Comparison of ENCODE assay signal across 25 mouse cellular contexts in genomic region chr1:177707571-177707970, GRCm38 (mm10). TPM values are rescaled to one million over a fixed set of nuclear protein-coding genes. Genes with fewer than 3 reads are reported as not detected.
DNase-seq lines count a peak whose midpoint lies in the region; ATAC-seq and TF ChIP-seq lines count a peak whose summit lies in the region.
"Had no signal": no experiment of that assay in that cellular context is flagged by ENCODE, and none has a peak within 500 bp of the region (broad histone marks: within the 10 kb centered on the region; RNA-seq: fewer than 3 reads in every experiment).

No protein-coding gene starts in this region.

- H3K27me3 ChIP-seq in C2C12 (ENCODE audit: control insufficient read depth, insufficient read depth, insufficient read length) = no peaks in the 10 kb centered on the region
- H3K27me3 ChIP-seq in midbrain, embryonic 11.5 days (ENCODE audit: control insufficient read depth, insufficient read depth, low read length) = no peaks in the 10 kb centered on the region
- H3K27me3 ChIP-seq: CH12.LX, Patski had no signal

- no peak for ATAC-seq in midbrain, embryonic 11.5 days (ENCODE audit: low FRiP score)
- ATAC-seq: activated CD4-positive, CD25-positive, alpha-beta regulatory T cell, adult 4 months; CD4-positive, CD25-positive, alpha-beta regulatory T cell, adult 4 months; Patski had no signal

- TF ChIP-seq CTCF in C2C12 (IDR thresholded peaks at IDR 0.05; ENCODE audit: control insufficient read depth, insufficient read depth, insufficient read length) = no peak

- H3K4me3 ChIP-seq in C2C12 (ENCODE audit: insufficient read depth, poor library complexity, severe bottlenecking) = no peak overlapping the region
- H3K4me3 ChIP-seq in midbrain, embryonic 11.5 days (ENCODE audit: low read depth, low read length) = no peak overlapping the region

- H3ac ChIP-seq in C2C12 (ENCODE audit: control insufficient read depth, insufficient read length, low read depth) = no peak overlapping the region

- H3K4me2 ChIP-seq in midbrain, embryonic 11.5 days = no peak overlapping the region

- WGBS in midbrain, embryonic 11.5 days = 76% methylated on average over 1 of the region's 1 CpGs

- peaks cover 4% of the 10 kb centered on the region for H3K9me3 ChIP-seq in midbrain, embryonic 11.5 days (ENCODE audit: control insufficient read depth, low read length)
- H3K9me3 ChIP-seq: G1E had no signal

- H3K27ac ChIP-seq in midbrain, embryonic 11.5 days (ENCODE audit: low read depth, low read length) = no peak overlapping the region

- no peaks in the 10 kb centered on the region for H3K79me2 ChIP-seq in C2C12 (ENCODE audit: control insufficient read depth, insufficient read depth)

- H3K79me3 ChIP-seq in C2C12 (ENCODE audit: low read depth) = no peaks in the 10 kb centered on the region

- DNase-seq in 3T3-L1 (ENCODE audit: low read depth, low spot score) (peak; percentile 57), 416B (ENCODE audit: low read depth) (peak; percentile 76)
- no peak for DNase-seq in lung, postnatal 4 days
- no peak for DNase-seq in midbrain, embryonic 11.5 days (ENCODE audit: low spot score, missing footprints)
- no peak for DNase-seq in kidney, postnatal 10 days
- DNase-seq: adrenal gland, adult 2 months; adrenal gland, adult 8-10 months; adrenal gland, postnatal 10 days; adrenal gland, postnatal 14 days; adrenal gland, postnatal 25 days; adrenal gland, postnatal 36 days; B cell, adult 2 months; cerebellum, adult 11 months; cerebellum, adult 11-12 months; cerebellum, adult 18-20 months; cerebellum, adult 2 months; cerebellum, adult 8-10 months; cerebellum, adult 9-10 months had no signal

- H3K9ac ChIP-seq in midbrain, embryonic 11.5 days (ENCODE audit: low read length) = no peak overlapping the region

- no peaks in the 10 kb centered on the region for H3K36me3 ChIP-seq in C2C12 (ENCODE audit: control insufficient read depth, insufficient read depth)
- H3K36me3 ChIP-seq in midbrain, embryonic 11.5 days (ENCODE audit: control insufficient read depth, insufficient read depth, low read length) = no peaks in the 10 kb centered on the region
- H3K36me3 ChIP-seq: G1E had no signal

- H3K4me1 ChIP-seq in midbrain, embryonic 11.5 days (ENCODE audit: control insufficient read depth, insufficient read depth, low read length) = peaks cover under 1% of the 10 kb centered on the region; the same call in 1 of the 2 replicates

TF ChIP-seq in C2C12, 6 proteins besides CTCF, POLR2A, EP300 and RAD21:
- TF ChIP-seq FOSL1 (IDR thresholded peaks at IDR 0.05; ENCODE audit: insufficient read depth, low read length, poor library complexity, severe bottlenecking) (peak; percentile 20), MAX (IDR thresholded peaks at IDR 0.05) (no peak)
TF ChIP-seq in C2C12: peak in this region for 1.

RNA-seq across cellular contexts. Expression of gene 1700016C15Rik, which starts 22.0 kb away (rescaled TPM):
- not detected for polyA plus RNA-seq in C2C12 (2012; fragmentation: generic; extraction: Trizol)
- polyA plus RNA-seq in midbrain, embryonic 11.5 days (2014; fragmentation: Nextera tagmentation; extraction: Ambion mirVana) = not detected in 2 replicates
- polyA plus RNA-seq: adrenal gland, adult 2 months; brain, embryonic 14.5 days; CD4-positive, CD25-positive, alpha-beta regulatory T cell, adult 4 months; cerebellum, adult 2 months; G1E had no signal

Comparison
In these comparisons a context has a peak if more than half of its experiments do, and no peak if none do; other contexts are left out.
1. DNase-seq: peak in 3T3-L1 (single experiment) and 416B (single experiment); none in lung, postnatal 4 days (0 of 2), midbrain, embryonic 11.5 days (single experiment) and kidney, postnatal 10 days (single experiment).